Mouse (Mus musculus) layer of hippocampus, postnatal 36 days (tissue): ENCODE measurements around the gene Flt3. TPM values are rescaled to one million over a fixed set of nuclear protein-coding genes. Genes with fewer than 3 reads are reported as not detected.

Experiments used
- DNase-seq, 2 experiments: peaks; one replicate each; pipeline ENCODE4 v3.0.0; 2022
- total RNA-seq, 2 experiments: library from RNA; stranded (reverse); gene quantifications; 2 replicates each; pipeline ENCODE4 v1.2.3; 2021

The Flt3 gene
- total RNA-seq, 2 experiments from 2014 or later: 8.5 to 9.8 TPM

DNA sequence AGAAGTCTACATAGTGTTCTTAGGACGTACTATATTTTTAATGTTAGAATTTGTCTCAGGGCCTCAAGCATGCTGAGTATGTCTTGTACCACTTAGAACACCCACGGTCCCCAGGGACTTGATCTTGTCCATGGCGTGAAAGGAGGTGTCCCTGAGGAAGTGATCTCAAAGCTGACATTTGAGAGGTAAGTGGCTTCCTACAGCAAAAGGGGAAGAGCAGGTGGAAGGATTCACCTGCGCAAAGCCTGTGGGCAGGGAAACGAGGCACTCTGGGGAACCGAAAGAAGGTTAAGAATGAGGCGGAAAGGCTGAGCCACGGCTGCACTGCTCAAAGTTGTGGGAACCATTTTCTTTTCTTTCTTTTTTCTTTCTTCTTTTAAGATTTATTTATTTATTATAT is 48.4 kb downstream of the Flt3 start:
- DNase-seq: no peak

DNA sequence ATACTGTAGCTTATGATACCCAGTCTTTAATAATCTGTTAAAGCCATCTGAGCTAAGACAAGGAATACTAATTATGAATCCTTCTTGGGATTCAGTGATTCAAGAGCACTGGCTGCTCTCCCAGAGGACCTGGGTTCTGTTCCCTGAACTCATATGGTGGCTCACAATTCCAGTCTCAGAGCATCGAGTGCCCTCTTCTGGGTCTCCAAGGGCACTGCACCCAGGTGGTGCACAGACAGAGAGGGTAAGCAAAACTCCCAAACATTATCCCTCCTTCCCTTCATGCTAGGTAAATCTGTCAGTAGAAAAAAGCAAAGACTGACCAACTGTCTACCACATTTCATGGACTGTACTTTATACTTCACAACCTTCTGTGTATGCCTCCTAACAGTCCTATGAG is 54.3 kb downstream of the Flt3 start:
- no peak for DNase-seq

DNA sequence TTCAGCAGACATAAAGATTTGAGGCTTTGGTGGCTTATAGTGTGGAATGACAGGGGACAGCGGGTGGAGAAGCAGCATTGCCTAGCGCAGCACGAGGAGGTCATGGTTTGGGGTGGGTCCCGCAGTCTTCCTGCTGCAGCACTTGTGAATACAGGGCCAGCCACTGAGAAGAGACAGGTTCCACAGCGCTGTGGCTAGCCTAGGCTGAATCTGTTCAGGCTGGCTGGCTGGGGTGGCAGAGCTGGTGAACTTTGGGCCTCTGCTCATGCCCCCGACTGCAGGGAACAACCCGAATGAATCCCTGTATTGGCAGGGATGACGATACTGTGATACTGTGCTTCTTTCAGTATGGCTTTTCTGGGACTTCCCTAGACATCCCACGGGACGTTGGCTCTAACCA is 56.4 kb downstream of the Flt3 start:
- DNase-seq: no peak

DNA sequence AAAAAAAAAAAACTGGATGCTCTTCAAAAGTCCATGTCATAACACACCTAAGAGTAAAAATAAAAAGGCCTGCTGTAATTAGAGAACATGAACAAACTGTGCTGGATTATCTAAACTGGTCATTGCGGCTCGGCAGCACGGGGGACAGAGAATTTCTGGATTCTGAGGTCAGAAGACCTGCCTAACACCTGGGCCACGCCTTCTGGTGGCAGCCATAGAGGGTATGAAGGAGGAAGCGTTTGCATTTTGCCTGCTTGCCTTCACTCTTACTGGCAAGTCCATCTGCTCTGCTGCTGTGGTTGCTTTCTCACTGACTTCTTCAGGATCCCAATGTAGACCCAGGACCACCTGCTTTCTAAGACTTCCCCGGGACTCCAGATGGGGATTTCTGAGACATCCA is 57.4 kb downstream of the Flt3 start:
- no peak for DNase-seq

DNA sequence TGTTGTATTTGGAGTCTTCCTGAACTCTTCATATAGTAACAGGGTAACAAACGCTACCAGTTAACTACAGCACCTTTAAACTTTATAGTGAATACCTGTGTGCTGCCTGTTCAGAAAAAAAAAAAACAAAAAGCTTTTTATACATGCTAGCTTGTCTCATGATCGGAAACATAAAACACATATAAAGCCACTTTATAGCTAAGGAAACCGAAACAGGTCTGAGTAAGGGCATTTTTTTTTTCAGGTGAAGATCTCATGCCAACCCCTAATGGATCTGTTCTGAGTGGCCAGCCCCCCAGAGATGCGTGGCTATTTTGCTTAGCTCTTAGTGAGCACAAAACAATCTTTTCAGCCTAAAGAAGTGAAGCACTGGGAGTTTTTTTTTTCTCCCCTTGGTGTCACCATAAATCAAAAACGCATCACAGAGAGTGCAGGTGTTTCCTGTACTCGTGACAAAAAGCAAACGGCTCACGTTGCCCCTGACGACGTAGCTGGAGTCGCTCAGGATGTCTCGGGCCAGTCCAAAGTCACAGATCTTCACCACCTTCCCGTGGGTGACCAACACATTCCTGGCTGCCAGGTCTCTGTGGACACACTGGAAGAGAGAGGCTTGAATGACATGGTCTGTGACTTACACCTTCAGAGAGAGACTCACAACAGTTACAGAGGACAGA is 59.4 kb downstream of the Flt3 start:
- no peak for DNase-seq

DNA sequence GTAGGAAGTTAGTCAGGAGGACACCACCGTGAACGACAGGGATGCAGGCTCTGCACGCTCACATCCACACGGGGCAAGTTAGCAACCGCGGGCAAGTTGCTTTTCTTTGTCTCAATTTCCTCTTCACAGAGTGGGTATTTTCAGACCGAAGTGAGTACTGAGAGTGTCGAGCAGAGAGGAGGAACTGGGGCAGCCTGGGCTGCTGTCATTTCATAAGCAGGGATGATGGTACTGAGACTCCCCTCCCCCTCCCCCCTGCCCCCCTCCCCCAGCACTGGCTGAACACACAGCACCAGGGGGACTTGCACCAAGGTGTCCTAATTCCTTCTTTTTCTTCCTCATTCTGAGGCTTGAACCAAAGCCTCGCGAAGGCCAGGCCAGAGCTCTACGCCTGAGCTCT is 60.7 kb downstream of the Flt3 start:
- DNase-seq: no peak

DNA sequence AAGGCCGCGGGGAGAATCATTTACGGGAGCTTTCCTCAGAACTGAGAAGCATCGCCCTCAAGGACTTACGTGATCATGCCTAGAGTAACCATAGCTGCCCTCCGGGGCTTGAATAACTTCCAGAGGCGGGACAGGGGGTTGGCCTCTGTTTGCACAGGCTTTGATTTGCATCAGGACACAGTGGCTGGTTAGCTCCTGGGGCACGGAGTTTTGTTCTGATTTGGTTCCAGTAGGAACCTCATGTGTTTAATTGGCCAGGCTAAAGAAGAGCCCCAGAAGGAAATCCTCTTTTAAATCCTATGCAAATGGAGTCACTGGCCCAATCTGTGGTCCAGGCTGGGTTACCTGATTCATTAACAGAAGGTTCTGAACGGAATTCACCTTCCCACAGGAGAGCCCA is 61.3 kb downstream of the Flt3 start:
- DNase-seq: no peak

DNA sequence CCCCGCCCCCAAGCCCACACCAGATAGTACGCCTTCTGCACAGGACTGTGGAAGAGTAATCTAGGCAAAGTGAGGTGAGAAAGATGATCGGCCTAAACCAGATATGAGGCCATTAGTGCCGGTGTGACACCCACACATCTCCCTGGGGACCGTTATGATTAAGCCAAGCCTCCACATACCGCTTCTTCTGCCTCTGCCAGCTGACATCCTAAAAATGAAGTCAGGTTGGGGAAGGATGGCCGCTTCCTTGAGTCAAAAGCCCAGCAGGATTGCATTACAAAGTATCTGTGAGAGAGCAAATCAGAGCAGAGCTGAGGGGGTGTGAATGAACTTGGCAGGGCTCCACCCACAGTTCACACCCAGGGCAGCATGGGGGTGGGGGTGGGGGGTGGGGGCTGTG is 67.6 kb downstream of the Flt3 start:
- DNase-seq: no peak

DNA sequence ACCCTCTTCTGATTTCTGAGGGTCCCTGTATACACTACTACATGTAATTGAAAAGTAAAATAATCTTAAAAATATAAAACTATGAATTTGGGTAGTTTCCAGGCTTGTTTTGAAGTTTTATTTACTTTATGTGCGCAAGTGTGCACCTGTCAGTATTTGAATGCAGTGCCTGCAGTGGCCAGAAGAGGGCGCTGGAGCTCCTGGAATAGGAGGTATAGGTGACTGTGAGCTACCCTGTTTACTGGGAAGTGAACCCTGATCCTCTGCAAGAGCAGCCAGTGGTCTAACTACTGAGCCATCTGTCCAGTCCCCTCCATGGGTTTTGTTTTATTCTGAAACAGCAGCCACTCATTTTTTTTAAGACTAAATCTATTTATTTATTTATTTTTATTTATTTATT is 68.7 kb downstream of the Flt3 start:
- no peak for DNase-seq

DNA sequence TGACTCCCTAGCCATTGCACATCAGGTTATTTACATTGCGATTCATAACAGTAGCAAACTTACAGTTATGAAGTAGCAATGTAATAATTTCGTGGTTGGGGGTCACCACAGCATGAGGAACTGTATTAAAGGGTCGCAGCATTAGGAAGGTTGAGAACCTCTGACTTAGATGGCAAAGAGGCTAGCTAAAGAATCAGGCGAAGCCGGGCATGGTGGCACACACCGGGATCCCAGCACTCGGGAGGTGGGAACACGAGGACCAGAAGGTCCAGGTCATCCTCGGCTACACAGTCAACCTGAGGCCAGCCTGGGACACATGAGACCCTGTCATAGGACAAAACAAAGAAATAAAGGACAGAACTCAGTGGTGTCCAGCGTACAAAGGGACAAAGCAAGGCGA is 70.3 kb downstream of the Flt3 start:
- no peak for DNase-seq

DNA sequence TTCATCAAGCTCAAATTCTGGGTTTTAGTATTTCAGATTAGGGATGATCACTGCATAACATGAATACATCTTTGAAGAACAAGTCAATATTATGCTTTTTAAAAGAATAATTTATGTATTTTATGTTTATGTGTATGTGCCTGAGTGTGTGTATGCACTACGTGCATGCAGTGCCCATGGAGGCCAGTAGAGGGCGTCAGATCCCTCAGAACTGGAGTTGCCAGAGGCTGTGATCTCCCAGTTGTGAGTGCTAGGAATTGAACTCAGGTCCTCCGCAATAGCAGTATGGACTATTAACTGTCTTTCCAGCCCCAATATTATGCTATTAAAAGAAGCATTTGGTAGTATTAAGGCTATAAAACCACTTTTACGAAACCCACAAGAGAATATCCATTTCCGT is 72.7 kb downstream of the Flt3 start:
- DNase-seq: no peak

DNA sequence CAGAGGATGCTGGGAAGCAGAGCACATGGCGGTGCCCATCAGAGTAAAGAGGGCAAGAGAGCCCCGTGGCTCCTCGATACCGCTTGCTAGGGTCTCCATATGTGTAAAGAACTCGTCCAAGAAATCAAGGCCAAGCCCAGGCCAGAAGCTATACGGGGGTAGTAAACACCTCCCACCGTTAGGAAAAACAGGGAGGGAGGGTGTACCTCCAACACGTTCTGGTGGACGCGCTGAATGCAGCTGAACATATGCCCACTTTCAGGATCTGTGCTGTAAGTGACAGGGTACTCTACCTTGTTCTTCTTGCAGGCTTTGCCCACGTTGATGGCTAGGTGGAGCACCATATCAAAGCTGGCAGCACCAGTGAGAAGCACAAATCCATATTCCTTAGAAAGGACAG is 74.4 kb downstream of the Flt3 start:
- no peak for DNase-seq

DNA sequence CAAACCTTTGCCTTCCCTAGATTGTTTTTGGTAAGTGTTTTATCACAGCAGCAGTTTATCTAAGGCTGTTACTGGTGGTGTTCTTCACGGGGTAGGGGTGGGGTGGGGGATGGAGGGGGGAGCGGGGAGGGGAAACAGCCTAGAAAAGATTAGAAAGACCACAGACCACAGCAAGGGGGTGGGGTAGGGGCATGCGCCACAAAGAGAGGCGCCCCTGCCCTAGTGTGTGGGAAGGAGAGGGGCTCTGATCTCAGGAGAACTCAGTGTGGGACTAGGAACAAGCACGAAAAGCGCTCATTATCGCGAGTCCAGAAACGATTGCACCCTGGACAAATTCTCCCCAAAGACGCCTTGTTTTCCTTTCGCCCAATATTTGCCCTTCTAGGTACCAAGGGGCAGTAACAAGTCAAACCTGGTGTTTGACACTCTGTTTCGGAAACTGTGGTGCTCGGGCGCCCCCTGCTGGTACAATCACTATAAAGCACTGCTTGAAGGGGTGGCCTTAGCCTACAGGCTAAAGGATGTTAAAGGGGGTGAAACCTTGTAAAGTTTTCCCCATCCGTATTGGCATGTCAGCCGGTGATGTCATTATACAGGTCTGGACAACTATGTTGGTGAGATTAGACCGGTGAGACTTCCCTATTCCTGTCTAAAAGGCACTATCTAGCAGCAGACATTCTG is 76.9 kb downstream of the Flt3 start:
- peak; percentile 39 to 51 for DNase-seq

- no peak for DNase-seq
Measured at GRCm38 (mm10) chr5:147322183-147322582, 78.1 kb downstream of the Flt3 start, which contains the start of gene Urad. TSS of gene Urad (minus strand) at chr5:147322440.

- no peak for DNase-seq
Measured at GRCm38 (mm10) chr5:147319653-147320052, 80.6 kb downstream of the Flt3 start.

GRCm38 (mm10) chr5:147317991-147318390 is 82.3 kb downstream of the Flt3 start:
- no peak for DNase-seq

DNA sequence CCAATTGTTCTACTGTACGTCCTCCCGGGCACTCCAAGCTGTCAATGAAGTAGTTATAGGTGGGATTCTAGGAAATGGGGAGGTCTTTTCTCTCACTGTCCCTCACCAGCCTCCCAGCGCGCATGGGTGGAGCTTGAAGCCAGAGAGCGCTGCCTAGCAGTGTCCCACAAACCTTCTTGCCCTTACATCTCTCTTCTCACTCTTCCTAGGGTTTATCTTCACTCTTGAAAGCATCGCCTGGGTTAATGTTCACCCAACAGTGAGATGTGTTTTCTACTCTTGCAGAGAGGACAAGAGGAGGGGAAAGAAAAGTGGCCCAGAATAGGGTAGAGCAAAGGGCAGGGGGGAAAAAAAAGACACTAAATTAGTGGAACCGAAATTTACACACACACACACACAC is 83.0 kb downstream of the Flt3 start:
- DNase-seq: no peak

DNA sequence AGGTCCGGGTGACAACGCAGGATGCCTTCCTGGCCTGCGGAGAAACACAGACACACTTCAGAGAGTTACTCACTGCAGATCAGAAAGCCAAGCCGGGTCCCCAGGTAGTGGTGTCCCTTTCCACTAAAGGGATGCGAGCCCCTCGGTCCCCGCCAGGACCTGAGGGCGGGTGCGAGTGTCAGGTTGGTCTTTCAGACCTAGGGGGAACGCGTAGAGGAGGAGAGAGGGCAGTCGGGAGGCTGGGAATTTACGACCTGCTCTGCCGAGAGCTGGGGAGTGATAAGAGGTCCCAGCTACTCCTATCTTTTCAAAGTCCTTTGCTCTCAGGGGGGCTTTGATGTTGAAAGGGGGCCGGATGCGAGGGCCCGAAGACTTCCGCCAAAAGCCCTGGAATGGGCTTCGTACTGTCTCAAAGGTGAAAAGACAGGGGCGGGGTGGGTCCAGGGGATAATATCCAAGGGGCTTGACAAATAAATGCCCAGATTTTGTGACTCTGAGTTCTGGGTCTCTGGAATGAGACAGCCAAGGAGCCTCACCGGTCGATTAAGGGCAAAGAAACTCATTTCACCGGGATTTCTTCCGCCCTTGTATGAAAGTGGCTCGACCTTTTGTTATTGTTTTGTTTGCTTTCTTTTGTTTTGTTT is 84.7 kb downstream of the Flt3 start:
- DNase-seq: no peak

GRCm38 (mm10) chr5:147314646-147315431 is 85.5 kb downstream of the Flt3 start:
- DNase-seq: no peak

- no peak for DNase-seq
Measured at GRCm38 (mm10) chr5:147312830-147313685, 87.2 kb downstream of the Flt3 start.

- DNase-seq: no peak
Measured at GRCm38 (mm10) chr5:147309786-147310185, 90.5 kb downstream of the Flt3 start.

DNA sequence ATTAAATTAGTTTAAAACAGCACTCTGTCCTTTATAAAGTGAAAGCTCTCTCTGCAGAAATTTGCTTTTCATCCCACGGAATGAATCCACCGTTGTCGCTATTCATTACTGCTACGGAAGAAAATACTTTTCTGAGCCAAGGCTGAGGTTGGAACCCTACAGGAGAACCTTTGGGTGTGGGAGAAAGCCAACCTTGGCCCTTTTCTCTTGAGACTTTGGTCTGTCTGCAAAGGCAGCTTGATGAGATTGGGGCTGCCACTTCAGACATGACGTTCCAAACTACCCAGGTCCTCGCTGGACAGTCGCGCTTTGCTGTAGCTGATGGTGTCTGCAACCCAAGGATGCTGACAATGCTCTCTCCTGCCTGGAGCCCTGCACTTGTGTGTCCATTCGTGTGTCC is 91.8 kb downstream of the Flt3 start:
- DNase-seq: no peak
